Comparison of ENCODE assay signal across 47 mouse cellular contexts in the genomic region with DNA sequence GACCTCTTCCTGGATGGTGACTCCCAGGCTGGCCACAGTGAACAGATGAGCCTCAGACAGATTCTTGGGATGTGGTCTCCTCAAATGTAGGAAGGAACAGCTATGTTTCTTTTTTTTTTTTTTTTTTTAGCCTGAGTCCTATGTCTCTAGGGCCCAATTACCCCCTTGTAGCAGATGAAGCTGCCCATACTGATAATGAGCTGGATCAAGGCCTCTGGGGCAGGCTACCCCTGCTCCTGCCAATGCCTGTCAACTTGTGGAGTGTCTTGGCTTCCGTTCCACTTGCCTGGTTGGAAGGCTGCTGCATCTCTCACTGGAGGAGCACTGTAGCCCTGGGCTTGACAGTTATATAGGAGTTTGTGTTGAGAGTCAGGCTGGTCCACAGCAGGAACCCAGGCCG. TPM values are rescaled to one million over a fixed set of nuclear protein-coding genes. Genes with fewer than 3 reads are reported as not detected.
"Had no signal": no experiment of that assay in that cellular context is flagged by ENCODE, and none has a peak within 500 bp of the region (broad histone marks: within the 10 kb centered on the region; RNA-seq: fewer than 3 reads in every experiment).

Gene Olfr1415 (minus strand): TSS at position 101 of the 400 bp plus-strand sequence.

- H3K27me3 ChIP-seq: limb, embryonic 12.5 days; limb, embryonic 13.5 days; limb, embryonic 15.5 days; liver, embryonic 12.5 days; liver, embryonic 13.5 days; liver, embryonic 15.5 days; lung, embryonic 15.5 days; midbrain, embryonic 12.5 days; midbrain, embryonic 13.5 days; midbrain, embryonic 15.5 days; neural tube, embryonic 12.5 days had no signal

- H3K4me2 ChIP-seq: limb, embryonic 12.5 days; limb, embryonic 13.5 days; limb, embryonic 15.5 days; liver, embryonic 11.5 days; liver, embryonic 12.5 days; liver, embryonic 13.5 days; liver, embryonic 15.5 days; lung, embryonic 14.5 days; lung, embryonic 15.5 days; midbrain, embryonic 11.5 days; midbrain, embryonic 12.5 days; midbrain, embryonic 13.5 days; midbrain, embryonic 15.5 days; neural tube, embryonic 12.5 days had no signal

- ATAC-seq: liver, embryonic 12.5 days; liver, postnatal 0 days; lung, postnatal 0 days; midbrain, embryonic 13.5 days; midbrain, embryonic 15.5 days; midbrain, embryonic 16.5 days had no signal

- H3K27ac ChIP-seq: limb, embryonic 10.5 days; limb, embryonic 12.5 days; limb, embryonic 13.5 days; limb, embryonic 15.5 days; liver, embryonic 12.5 days; liver, embryonic 13.5 days; liver, embryonic 14.5 days; liver, embryonic 15.5 days; lung, embryonic 15.5 days; macrophage; midbrain, embryonic 10.5 days; midbrain, embryonic 12.5 days; midbrain, embryonic 13.5 days; midbrain, embryonic 15.5 days; neural tube, embryonic 12.5 days had no signal

- H3K9me3 ChIP-seq: limb, embryonic 10.5 days; limb, embryonic 12.5 days; limb, embryonic 13.5 days; limb, embryonic 15.5 days; liver, embryonic 12.5 days; liver, embryonic 13.5 days; liver, embryonic 15.5 days; lung, embryonic 15.5 days; megakaryocyte, embryonic 14.5 days; midbrain, embryonic 12.5 days; midbrain, embryonic 13.5 days; midbrain, embryonic 15.5 days; neural tube, embryonic 12.5 days had no signal

- DNase-seq: left cerebral cortex, postnatal 4 days; liver; liver, embryonic 13.5 days; liver, postnatal 0 days; lung, adult 18-20 months; lung, adult 2 months; lung, embryonic 14.5 days; lung, postnatal 10 days; lung, postnatal 14 days; lung, postnatal 36 days; lung, postnatal 4 days; midbrain, embryonic 14.5 days had no signal

- H3K4me3 ChIP-seq: limb, embryonic 10.5 days; limb, embryonic 12.5 days; limb, embryonic 13.5 days; limb, embryonic 15.5 days; liver, embryonic 12.5 days; liver, embryonic 13.5 days; liver, embryonic 15.5 days; lung, embryonic 15.5 days; midbrain, embryonic 10.5 days; midbrain, embryonic 12.5 days; midbrain, embryonic 13.5 days; midbrain, embryonic 15.5 days; myocyte; neural tube, embryonic 12.5 days had no signal

- H3K4me1 ChIP-seq: limb, embryonic 10.5 days; limb, embryonic 12.5 days; limb, embryonic 13.5 days; limb, embryonic 15.5 days; liver, embryonic 12.5 days; liver, embryonic 13.5 days; liver, embryonic 15.5 days; lung, embryonic 15.5 days; midbrain, embryonic 10.5 days; midbrain, embryonic 12.5 days; midbrain, embryonic 13.5 days; midbrain, embryonic 15.5 days; neural tube, embryonic 12.5 days had no signal

- H3K9ac ChIP-seq: limb, embryonic 12.5 days; limb, embryonic 13.5 days; limb, embryonic 15.5 days; liver, embryonic 12.5 days; liver, embryonic 13.5 days; liver, embryonic 14.5 days; liver, embryonic 15.5 days; liver, postnatal 0 days; lung, embryonic 14.5 days; lung, embryonic 15.5 days; midbrain, embryonic 12.5 days; midbrain, embryonic 13.5 days; midbrain, embryonic 15.5 days; neural tube, embryonic 12.5 days had no signal

- H3K36me3 ChIP-seq: limb, embryonic 10.5 days; limb, embryonic 12.5 days; limb, embryonic 13.5 days; limb, embryonic 15.5 days; liver, embryonic 12.5 days; liver, embryonic 13.5 days; liver, embryonic 15.5 days; lung, embryonic 15.5 days; midbrain, embryonic 10.5 days; midbrain, embryonic 12.5 days; midbrain, embryonic 13.5 days; midbrain, embryonic 15.5 days; neural tube, embryonic 12.5 days had no signal

RNA-seq across cellular contexts. Expression of gene Olfr1415, which starts in this region (rescaled TPM):
- total RNA-seq: left cerebral cortex, postnatal 10 days; left cerebral cortex, postnatal 14 days; left cerebral cortex, postnatal 25 days; left cerebral cortex, postnatal 36 days; left cerebral cortex, postnatal 4 days; liver, adult 2 months; megakaryocyte progenitor cell, adult 5-6 weeks; megakaryocyte, adult 5-6 weeks; megakaryocyte-erythroid progenitor cell, adult 5-6 weeks; midbrain, postnatal 0 days; monocyte, adult 5-6 weeks had no signal
- polyA plus RNA-seq: limb, embryonic 10.5 days; limb, embryonic 11.5 days; limb, embryonic 12.5 days; limb, embryonic 13.5 days; limb, embryonic 14.5 days; limb, embryonic 15.5 days; liver, adult 2 months; liver, embryonic 11.5 days; liver, embryonic 12.5 days; liver, embryonic 13.5 days; liver, embryonic 14.5 days; liver, embryonic 15.5 days; liver, embryonic 16.5 days; liver, postnatal 0 days; lung, adult 2 months; lung, embryonic 14.5 days; lung, embryonic 15.5 days; lung, embryonic 16.5 days; lung, postnatal 0 days; macrophage; midbrain, embryonic 10.5 days; midbrain, embryonic 11.5 days; midbrain, embryonic 12.5 days; midbrain, embryonic 13.5 days; midbrain, embryonic 14.5 days; midbrain, embryonic 15.5 days; midbrain, embryonic 16.5 days; midbrain, postnatal 0 days; myocyte; neural tube, embryonic 11.5 days; neural tube, embryonic 12.5 days had no signal
